Mouse (Mus musculus): Measurements from ENCODE around the gene Olfr1346.
"Not testable (repeated sequence)": the region's sequence is repeated elsewhere in the genome, so short reads cannot be mapped to it uniquely, and the experiment has no call there.

Olfr1346 gene

DNA sequence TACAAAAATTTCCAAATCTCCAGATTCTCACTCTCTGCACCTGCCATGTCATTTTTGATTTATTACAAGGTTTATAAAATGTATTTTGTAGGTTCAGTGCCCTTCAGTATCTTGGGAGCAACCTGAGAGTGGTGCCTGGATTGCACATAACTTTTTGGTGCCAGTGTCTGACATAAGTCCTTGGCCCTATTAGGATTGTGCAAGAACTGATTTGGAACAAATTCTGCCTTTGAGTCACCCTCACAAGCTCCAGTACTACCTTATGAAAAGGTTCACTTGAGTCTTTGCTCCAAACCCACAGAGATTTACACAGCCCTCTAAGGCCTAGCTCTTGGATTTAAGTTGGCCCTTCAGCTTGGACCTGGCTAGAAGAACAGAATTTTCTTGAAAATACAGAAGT, at the start of gene Olfr1346:
Olfr1346 (plus strand) TSS at position 151 of the 400 bp plus-strand sequence.
- no peak for DNase-seq

- no peak for DNase-seq
Measured at GRCm38 (mm10) chr7:6419894-6420293, 47.0 kb upstream of the Olfr1346 start.

GRCm38 (mm10) chr7:6429381-6429780, 37.5 kb upstream of the Olfr1346 start:
- DNase-seq, result no peak

DNA sequence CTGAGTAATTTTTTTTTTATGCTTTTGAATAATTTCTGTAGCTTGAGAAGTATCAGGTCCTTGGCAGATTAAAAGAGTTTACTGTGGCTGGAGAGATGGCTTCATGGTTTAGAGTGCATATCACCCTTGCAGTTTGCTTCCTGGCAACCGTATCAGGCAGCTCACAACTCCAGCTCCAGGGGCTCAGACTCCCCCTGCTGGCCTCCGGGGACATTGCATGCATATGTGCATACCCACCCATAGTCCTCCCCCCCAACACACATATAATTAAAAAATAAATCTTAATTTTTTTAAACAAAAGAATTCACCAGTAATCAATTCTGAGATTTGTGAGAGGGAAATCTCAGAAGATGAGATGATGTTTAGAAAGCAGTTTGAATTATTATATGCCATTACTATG, 36.6 kb upstream of the Olfr1346 start:
- peak in 1 of 2 experiments; percentile 16 for DNase-seq

DNA sequence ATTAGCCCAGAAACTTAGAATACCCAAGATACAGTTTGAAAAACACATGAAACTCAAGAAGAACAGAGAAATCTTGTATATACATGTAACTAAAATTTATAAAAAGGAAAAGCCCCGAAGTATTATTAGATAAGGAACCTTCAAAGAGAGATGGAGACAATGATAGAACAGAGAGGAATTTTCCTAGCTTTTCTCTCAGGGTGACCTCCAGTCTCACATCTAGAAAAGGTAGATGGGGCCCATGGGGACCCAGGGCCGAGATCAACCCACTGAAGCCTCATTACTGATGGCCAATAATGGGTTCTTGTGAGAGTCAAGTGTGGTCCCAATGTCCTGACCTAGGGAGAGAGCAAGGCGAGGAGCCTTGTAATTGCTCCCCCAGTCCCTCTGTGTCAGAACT, 28.5 kb upstream of the Olfr1346 start, which contains the start of gene Olfr1344:
Olfr1344 (plus strand) TSS at position 301 of the 400 bp plus-strand sequence.
- DNase-seq, result no peak

GRCm38 (mm10) chr7:6441173-6441572, 25.7 kb upstream of the Olfr1346 start:
- no peak for DNase-seq

- no peak for DNase-seq
Measured at GRCm38 (mm10) chr7:6447771-6448170, 19.1 kb upstream of the Olfr1346 start.

DNA sequence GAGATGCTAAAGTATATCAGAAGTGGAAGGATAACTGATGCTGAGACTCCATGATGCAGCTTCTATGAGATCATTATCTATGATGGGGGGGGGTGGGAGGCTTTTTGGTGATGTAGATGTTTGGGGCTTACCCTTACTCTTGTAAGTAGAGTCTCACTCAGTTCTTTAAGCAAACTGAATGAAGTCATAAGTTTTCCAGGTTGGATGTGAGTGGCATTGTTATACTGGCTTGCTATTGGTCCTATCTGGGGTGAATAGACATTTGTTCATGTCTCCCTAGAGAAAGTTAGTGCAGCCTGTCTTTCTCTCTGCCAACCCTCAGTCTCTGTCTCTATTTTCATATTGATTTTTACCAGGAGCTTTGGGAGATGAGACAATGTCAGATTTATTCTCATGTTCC, 11.0 kb upstream of the Olfr1346 start, which contains the start of gene Olfr1336:
Olfr1336 (plus strand) TSS at position 301 of the 400 bp plus-strand sequence.
- no peak for DNase-seq

GRCm38 (mm10) chr7:6456399-6456798, 10.5 kb upstream of the Olfr1346 start:
- DNase-seq, result no peak

DNA sequence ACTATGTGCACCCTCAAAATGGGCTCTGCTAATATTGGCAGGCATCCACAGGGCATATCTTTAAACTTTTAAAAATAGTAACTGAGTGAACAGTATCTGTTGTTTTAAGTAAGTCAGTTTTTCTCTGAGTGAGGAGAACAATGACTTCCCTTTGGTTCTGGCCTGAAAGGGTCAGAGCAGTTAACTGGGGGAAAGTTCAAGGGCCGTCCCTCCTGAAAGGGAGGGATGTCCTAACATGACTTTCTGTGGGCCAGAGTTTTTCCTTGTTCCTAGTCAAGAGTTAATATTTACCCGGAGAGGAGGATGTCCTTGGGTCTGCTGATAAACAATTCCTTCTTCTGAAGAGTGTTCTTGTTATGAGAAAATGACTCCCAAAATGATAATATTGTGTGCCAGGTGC, 10.7 kb downstream of the Olfr1346 start:
- not testable (repeated sequence) for DNase-seq

DNA sequence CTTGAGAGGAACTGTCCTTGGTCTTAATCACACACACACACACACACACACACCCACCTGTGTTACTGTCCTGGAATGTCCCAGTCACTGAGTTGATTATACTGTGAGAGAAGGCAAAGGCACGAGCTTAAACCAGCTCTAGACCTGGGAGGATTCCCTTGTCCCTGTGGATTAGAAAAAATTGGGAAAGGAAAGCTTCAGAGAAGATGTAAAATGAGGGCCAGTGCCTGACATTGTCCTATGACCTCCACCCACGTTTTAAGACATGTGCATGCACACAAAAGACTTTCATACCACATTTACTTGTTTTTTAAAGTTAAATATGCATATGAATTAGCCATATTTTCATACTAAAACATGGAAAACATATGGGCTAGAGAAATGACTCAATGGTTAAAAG, 19.9 kb downstream of the Olfr1346 start, which contains the start of gene Olfr5:
Olfr5 (minus strand) TSS at position 101 of the 400 bp plus-strand sequence.
- DNase-seq, result no peak

- DNase-seq, result no peak
Measured at GRCm38 (mm10) chr7:6499655-6500054, 32.8 kb downstream of the Olfr1346 start, which contains the start of gene Olfr1347. TSS of gene Olfr1347 (minus strand) at chr7:6499755.

GRCm38 (mm10) chr7:6508648-6509047, 41.7 kb downstream of the Olfr1346 start, which contains the start of gene Olfr1348:
TSS of gene Olfr1348 (minus strand) at chr7:6508748.
- DNase-seq, result no peak

DNA sequence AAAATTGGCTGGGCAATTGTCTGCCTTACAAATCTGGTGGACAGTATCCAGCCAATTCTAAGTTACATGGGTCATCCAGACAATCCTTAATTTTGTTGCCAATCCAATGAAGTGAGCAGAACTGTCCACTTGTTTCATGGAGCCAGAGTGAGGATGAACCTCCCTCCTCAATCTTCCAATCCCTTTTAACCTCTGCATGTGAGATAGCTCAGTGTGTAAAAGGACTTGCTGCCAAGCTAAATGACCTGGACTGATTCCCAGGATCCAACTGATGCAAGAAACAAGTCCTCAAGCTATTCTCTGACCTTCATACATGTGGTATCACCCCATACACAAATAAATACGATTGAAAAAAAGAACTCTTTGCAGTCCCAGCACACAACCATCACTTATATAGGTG, 54.8 kb downstream of the Olfr1346 start:
- no peak for DNase-seq

DNA sequence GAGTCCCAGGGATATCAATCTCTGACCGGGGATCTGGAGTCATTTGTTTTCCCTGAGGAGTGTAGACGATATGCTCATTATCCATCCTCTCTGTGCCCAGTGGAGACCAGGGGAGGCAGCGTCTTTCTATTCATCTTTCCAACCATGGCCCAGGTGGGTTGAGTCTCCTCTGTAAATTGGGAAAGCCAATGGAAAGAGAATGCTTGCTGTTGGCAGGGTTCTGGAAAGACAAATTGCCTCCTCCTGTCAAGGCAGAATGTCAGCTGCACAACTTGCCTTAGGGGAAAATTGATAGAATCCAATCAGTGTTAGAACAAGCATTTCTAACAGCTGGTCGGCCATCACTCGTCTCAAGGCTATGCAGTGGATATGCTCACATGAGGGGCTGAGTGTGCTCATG, 55.9 kb downstream of the Olfr1346 start, which contains the start of gene Olfr1349:
Olfr1349 (minus strand) TSS at position 101 of the 400 bp plus-strand sequence.
- DNase-seq, result no peak

DNA sequence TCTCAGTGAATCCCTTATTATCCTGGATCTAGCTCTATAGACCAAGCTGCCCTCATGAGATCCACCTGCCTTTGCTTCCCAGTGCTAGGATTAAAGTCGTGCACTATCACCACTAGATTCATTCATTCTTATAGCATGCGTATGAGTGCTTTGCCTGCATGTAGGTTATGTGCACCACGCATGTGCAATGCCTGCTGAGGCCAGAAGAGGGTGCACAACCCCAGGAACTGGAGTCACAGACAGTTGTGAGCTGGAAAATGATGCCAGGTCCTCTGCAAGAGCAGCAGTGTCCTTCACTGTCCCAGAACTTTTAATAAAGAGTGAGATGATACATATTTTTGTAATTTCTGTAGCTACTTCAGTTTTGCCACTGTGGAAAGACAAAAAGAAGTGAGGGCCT, 58.1 kb downstream of the Olfr1346 start:
- DNase-seq, result no peak

- no peak for DNase-seq
Measured at GRCm38 (mm10) chr7:6526141-6526540, 59.2 kb downstream of the Olfr1346 start.
